Mouse (Mus musculus) kidney, postnatal 0 days (tissue): Measurements from ENCODE around the gene Sem1. TPM values are rescaled to one million over a fixed set of nuclear protein-coding genes. Genes with fewer than 3 reads are reported as not detected.
A peak's percentile ranks its signal among the peaks of the same experiment; 100 is the strongest.
"Not testable (repeated sequence)": the region's sequence is repeated elsewhere in the genome, so short reads cannot be mapped to it uniquely, and the experiment has no call there.

ENCODE experiments used
- ATAC-seq: fragments of 200-750 bp; cut with Nextera tagmentation; replicated peaks from 2 replicates; pipeline ENCODE4 v1.8.0; 2017; ENCODE audit warnings: low read depth, moderate number of reproducible peaks, moderate TSS enrichment, moderate library complexity; ENCODE audit not compliant: low FRiP score
- DNase-seq: peaks from one replicate; pipeline ENCODE4 v3.0.0-alpha.2; 2016; ENCODE audit warnings: low spot score
- H3K27ac ChIP-seq: fragments of 300-500 bp; sonication (generic); 2 replicates; pipeline ENCODE4 v1.5.1; 2014; ENCODE audit warnings: mild to moderate bottlenecking
- H3K27me3 ChIP-seq: fragments of 300-500 bp; sonication (generic); 2 replicates; pipeline ENCODE4 v1.6.1; 2014; ENCODE audit warnings: low read length, mixed read lengths; ENCODE audit not compliant: insufficient read depth
- H3K36me3 ChIP-seq: fragments of 300-500 bp; sonication (generic); 2 replicates; pipeline ENCODE4 v1.6.1; 2014; ENCODE audit warnings: low read length, mixed read lengths; ENCODE audit not compliant: insufficient read depth
- H3K4me1 ChIP-seq: fragments of 300-500 bp; sonication (generic); replicated peaks from 2 replicates; pipeline ENCODE4 v1.6.1; 2014; ENCODE audit warnings: antibody characterized with exemption, low read length, mixed read lengths; ENCODE audit not compliant: insufficient read depth
- H3K4me2 ChIP-seq: fragments of 300-500 bp; sonication (generic); 2 replicates; pipeline ENCODE4 v1.6.1; 2014; ENCODE audit warnings: mild to moderate bottlenecking, low read length, moderate library complexity, mixed read lengths
- H3K4me3 ChIP-seq: fragments of 300-500 bp; sonication (generic); replicated peaks from 2 replicates; pipeline ENCODE4 v1.5.1; 2014; ENCODE audit warnings: low read depth, low read length
- H3K9ac ChIP-seq: fragments of 300-500 bp; sonication (generic); 2 replicates; pipeline ENCODE4 v1.6.1; 2014; ENCODE audit warnings: low read depth, low read length
- H3K9me3 ChIP-seq: fragments of 300-500 bp; sonication (generic); replicated peaks from 2 replicates; pipeline ENCODE4 v1.6.1; 2016; ENCODE audit warnings: low read length, inconsistent platforms, mixed read lengths
- CTCF ChIP-seq: IDR thresholded peaks from 2 replicates; pipeline ENCODE4 v1.5.1; 2016; ENCODE audit warnings: antibody characterized with exemption, low read depth, mild to moderate bottlenecking, moderate library complexity
- WGBS: fragments of 180-500 bp; shearing (Covaris S2); extraction: QIAGEN DNeasy Blood & Tissue Kit; methylation state at CpG from one replicate; pipeline ENCODE4 v1.1.7; 2014; 5-methylcytosine and 5-hydroxymethylcytosine counted together
- polyA plus RNA-seq: library from polyadenylated mRNA; unstranded; fragments of >200 nt; fragmentation: Nextera tagmentation; extraction: Ambion mirVana; gene quantifications from 2 replicates; pipeline ENCODE4 v1.2.1, GENCODE M21; 2015

The Sem1 gene
- polyA plus RNA-seq, 1 experiment from 2014 or later, result 262 TPM

GRCm38 (mm10) chr6:6552006-6552405 is 26.5 kb downstream of the Sem1 start:
- Histone ChIP-seq H3K27me3 (no peaks in the 10 kb centered on the region), H3K9ac (no peak overlapping the region), H3K4me3 (no peak overlapping the region), H3K4me1 (no peaks in the 10 kb centered on the region), H3K9me3 (no peaks in the 10 kb centered on the region), H3K36me3 (peaks cover 17% of the 10 kb centered on the region; the same call in 1 of the 2 replicates), H3K4me2 (no peak overlapping the region), H3K27ac (no peak overlapping the region)
- ATAC-seq, result no peak
- 26% methylated on average over 6 of the region's 6 CpGs for WGBS
- TF ChIP-seq CTCF, result no peak
- DNase-seq, result peak; percentile 25

GRCm38 (mm10) chr6:6547997-6548396 is 30.5 kb downstream of the Sem1 start:
- ATAC-seq (no peak), DNase-seq (peak; percentile 8)
- Histone ChIP-seq H3K27me3 (no peaks in the 10 kb centered on the region), H3K4me3 (no peak overlapping the region), H3K4me2 (no peak overlapping the region), H3K9me3 (no peaks in the 10 kb centered on the region), H3K27ac (no peak overlapping the region), H3K36me3 (no peaks in the 10 kb centered on the region), H3K4me1 (no peaks in the 10 kb centered on the region), H3K9ac (no peak overlapping the region)
- TF ChIP-seq CTCF, result no peak
- WGBS, result 48% methylated on average over 5 of the region's 5 CpGs

GRCm38 (mm10) chr6:6544255-6544645 is 34.2 kb downstream of the Sem1 start:
- ATAC-seq (no peak), DNase-seq (no peak)
- 74% methylated on average over 4 of the region's 4 CpGs for WGBS
- H3K27me3 ChIP-seq, result no peaks in the 10 kb centered on the region
- no peak overlapping the region for H3K4me2 ChIP-seq
- H3K4me1 ChIP-seq, result no peaks in the 10 kb centered on the region
- no peak overlapping the region for H3K27ac ChIP-seq
- no peaks in the 10 kb centered on the region for H3K36me3 ChIP-seq
- H3K4me3 ChIP-seq, result no peak overlapping the region
- no peaks in the 10 kb centered on the region for H3K9me3 ChIP-seq
- no peak for TF ChIP-seq CTCF
- H3K9ac ChIP-seq, result no peak overlapping the region

- DNase-seq (no peak), ATAC-seq (no peak)
- WGBS, result 78% methylated on average over 9 of the region's 9 CpGs
- no peak overlapping the region for H3K4me2 ChIP-seq
- H3K9me3 ChIP-seq, result no peaks in the 10 kb centered on the region
- no peaks in the 10 kb centered on the region for H3K27me3 ChIP-seq
- H3K4me1 ChIP-seq, result no peaks in the 10 kb centered on the region
- no peak for TF ChIP-seq CTCF
- no peak overlapping the region for H3K27ac ChIP-seq
- H3K36me3 ChIP-seq, result no peaks in the 10 kb centered on the region
- no peak overlapping the region for H3K9ac ChIP-seq
- no peak overlapping the region for H3K4me3 ChIP-seq
These were observed 34.7 kb downstream of the Sem1 start for GRCm38 (mm10) chr6:6543606-6544254.

GRCm38 (mm10) chr6:6542133-6542532 is 36.3 kb downstream of the Sem1 start:
- H3K36me3 ChIP-seq, result no peaks in the 10 kb centered on the region
- no peak for TF ChIP-seq CTCF
- H3K9ac ChIP-seq, result no peak overlapping the region
- no peaks in the 10 kb centered on the region for H3K9me3 ChIP-seq
- H3K4me3 ChIP-seq, result no peak overlapping the region
- no peaks in the 10 kb centered on the region for H3K27me3 ChIP-seq
- H3K4me2 ChIP-seq, result no peak overlapping the region
- no peaks in the 10 kb centered on the region for H3K4me1 ChIP-seq
- ATAC-seq (no peak), DNase-seq (no peak)
- H3K27ac ChIP-seq, result no peak overlapping the region

GRCm38 (mm10) chr6:6536781-6537466 is 41.5 kb downstream of the Sem1 start:
- Histone ChIP-seq H3K27ac (no peak overlapping the region), H3K4me2 (no peak overlapping the region), H3K36me3 (no peaks in the 10 kb centered on the region), H3K4me3 (no peak overlapping the region), H3K9me3 (no peaks in the 10 kb centered on the region), H3K4me1 (no peaks in the 10 kb centered on the region), H3K27me3 (no peaks in the 10 kb centered on the region), H3K9ac (no peak overlapping the region)
- WGBS, result 64% methylated on average over 5 of the region's 5 CpGs
- ATAC-seq, result no peak
- TF ChIP-seq CTCF, result no peak
- no peak for DNase-seq

- H3K9me3 ChIP-seq, DNase-seq, H3K4me2 ChIP-seq, H3K27me3 ChIP-seq, H3K4me1 ChIP-seq, H3K4me3 ChIP-seq, ATAC-seq, H3K36me3 ChIP-seq, H3K9ac ChIP-seq, H3K27ac ChIP-seq: not testable (repeated sequence)
- 88% methylated on average over 5 of the region's 5 CpGs for WGBS
These were observed 42.1 kb downstream of the Sem1 start for GRCm38 (mm10) chr6:6536359-6536758.
